Mouse (Mus musculus): ENCODE measurements around the gene Fgfr2.

Fgfr2 gene

GRCm38 (mm10) chr7:132105326-132105725, 1017.8 kb downstream of the Fgfr2 start:
- DNase-seq (ENCODE audit: low read depth, low spot score), result no peak

DNA sequence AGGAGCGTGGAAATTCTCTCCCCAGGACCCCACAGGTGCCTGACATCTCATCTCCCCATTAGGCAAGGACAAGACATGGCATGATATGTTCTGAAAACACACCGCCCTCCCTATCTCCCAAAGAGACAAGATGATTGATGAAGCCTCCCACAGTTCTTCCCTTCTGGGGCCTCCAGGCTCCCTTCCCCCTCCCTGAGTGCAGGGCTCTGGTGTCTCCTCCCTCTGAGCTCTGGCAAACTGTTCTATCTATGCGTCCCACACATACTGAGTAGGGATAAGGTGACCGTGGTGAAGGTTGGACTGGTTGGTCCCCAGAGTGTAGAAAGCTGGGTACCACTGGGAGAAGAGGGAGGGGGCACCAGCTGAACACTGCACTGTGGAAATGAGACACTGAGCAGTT, 1024.7 kb downstream of the Fgfr2 start:
- no peak for DNase-seq (ENCODE audit: low read depth, low spot score)

DNA sequence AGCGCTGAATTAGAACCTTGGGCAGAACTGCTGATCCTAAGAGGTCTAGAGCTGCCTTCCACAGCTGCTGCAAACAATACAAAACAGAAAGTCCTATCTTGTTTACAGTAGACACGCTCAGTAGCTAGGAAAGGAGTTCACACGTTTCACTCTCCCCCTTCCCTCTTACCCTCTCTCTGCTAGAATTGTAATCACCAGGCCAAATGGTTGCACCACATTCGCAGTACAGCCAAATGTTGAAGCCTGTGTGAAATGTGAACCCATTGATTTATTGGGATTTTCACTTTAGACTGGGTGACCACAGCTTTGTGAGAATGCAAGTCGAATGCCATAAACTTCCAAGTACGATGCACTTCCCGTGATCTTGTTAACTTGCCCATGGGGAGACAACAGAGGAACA, 1028.5 kb downstream of the Fgfr2 start:
- DNase-seq (ENCODE audit: low read depth, low spot score), result no peak

DNA sequence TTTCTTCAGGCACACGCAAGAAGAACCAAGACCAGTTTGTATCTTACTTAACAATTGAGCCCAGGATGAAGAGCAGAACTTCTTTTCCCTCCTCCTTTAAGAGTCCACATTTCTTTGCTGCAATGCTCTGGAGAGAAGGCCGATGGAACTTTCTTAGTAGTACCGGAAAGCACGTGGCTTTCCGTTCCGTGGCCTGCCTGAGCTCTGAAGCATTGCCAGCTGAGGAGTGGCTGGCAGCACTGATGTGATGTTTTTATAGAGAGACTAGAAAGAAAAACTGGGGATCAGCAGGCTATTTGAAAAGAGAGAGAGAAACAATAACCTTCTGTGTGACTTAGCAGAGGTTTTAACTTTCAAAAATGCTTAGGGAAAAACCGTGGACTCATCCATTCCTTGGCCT, 1031.6 kb downstream of the Fgfr2 start:
- no peak for DNase-seq (ENCODE audit: low read depth, low spot score)

DNA sequence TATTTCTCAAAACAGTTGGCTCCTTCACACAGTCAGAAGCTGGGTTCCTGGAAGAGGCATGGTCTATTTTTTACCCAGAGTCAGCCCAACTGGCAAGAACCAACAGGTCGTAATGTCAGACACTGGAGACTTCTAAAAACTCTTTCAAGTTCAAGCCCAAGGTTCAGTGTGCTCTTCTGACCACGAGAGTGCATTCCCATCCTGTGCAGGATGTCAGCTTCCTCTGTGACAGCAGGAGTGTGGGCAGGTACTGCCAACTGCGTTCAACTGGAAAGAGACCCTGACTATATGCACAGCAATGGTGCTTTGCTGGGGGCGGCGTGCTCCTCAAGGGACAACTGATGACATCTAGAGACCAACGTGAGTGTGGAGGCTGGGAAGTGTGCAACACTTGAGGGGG, 1034.5 kb downstream of the Fgfr2 start:
- DNase-seq (ENCODE audit: low read depth, low spot score), result no peak

GRCm38 (mm10) chr7:132088181-132088580, 1035.0 kb downstream of the Fgfr2 start:
- DNase-seq (ENCODE audit: low read depth, low spot score), result no peak

- no peak for DNase-seq (ENCODE audit: low read depth, low spot score)
Measured at GRCm38 (mm10) chr7:132075825-132076224, 1047.3 kb downstream of the Fgfr2 start.

DNA sequence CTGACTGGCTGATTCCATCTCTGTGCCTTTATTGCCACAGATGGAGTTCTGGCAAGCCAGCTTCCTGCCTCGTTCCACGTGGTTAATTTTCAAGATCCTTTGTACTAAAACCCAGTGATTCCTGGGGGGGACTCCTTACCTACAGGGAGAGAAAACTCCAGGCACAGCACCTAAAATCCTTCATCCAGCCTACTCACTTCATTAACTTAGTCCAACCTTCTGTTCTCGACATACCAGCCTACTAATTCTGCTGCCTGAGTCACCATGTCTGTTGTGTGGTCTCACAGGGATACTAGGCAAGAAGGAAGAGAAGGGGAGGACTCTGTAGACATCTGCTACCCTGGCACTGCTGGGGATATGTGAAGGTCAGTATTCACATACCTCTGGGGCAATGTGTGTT, 1048.6 kb downstream of the Fgfr2 start:
- peak; percentile 59 for DNase-seq (ENCODE audit: low read depth, low spot score)

- DNase-seq (ENCODE audit: low read depth, low spot score), result no peak
Measured at GRCm38 (mm10) chr7:132070877-132071625, 1052.1 kb downstream of the Fgfr2 start.

- peak; percentile 80 for DNase-seq (ENCODE audit: low read depth, low spot score)
Measured at GRCm38 (mm10) chr7:132067951-132068350, 1055.2 kb downstream of the Fgfr2 start.

- DNase-seq (ENCODE audit: low read depth, low spot score), result no peak
Measured at GRCm38 (mm10) chr7:132067511-132067910, 1055.6 kb downstream of the Fgfr2 start.

DNA sequence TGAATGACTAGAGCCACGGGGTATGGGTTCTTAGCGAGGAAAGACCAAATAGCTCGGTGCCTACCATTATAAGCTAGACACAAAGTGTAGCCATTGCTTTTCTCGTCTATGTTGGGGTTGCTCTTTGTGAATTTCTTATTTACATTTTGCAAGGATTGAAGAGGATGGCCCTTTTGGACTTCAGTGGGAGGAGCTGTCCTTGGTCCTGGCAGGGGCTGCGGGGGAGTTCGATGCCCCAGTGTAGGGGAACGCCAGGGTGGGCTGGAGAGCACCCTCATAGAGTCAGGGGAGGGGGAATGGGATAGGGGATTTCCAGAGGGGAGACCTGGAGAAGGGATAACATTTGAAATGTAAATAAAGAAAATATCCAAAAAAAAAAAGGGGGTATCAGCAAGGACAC, 1063.0 kb downstream of the Fgfr2 start:
- DNase-seq (ENCODE audit: low read depth, low spot score), result no peak

GRCm38 (mm10) chr7:132056565-132056964, 1066.6 kb downstream of the Fgfr2 start:
- DNase-seq (ENCODE audit: low read depth, low spot score), result no peak

DNA sequence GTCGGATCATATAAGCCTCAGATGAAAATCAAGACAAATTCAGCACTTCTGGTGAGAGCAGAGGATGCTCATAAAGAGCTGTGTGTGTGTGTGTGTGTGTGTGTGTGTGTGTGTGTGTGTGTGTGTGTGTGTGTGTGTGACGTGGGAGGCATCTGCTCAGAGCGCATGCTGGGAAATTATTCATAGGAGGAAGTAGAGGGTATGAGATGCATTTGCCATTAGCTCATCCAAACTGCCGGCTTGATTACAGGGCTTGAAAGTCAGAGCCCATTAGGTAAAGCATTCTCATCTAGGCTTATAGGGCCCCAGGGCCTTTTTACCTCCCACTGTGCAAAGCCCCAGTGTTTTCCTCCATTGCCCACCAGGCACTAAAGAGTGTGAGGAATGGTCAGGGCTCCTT, 1076.5 kb downstream of the Fgfr2 start:
- DNase-seq (ENCODE audit: low read depth, low spot score), result no peak

GRCm38 (mm10) chr7:132031940-132032531, 1091.1 kb downstream of the Fgfr2 start:
- peak; percentile 62 for DNase-seq (ENCODE audit: low read depth, low spot score)

GRCm38 (mm10) chr7:132026671-132027070, 1096.5 kb downstream of the Fgfr2 start:
- DNase-seq (ENCODE audit: low read depth, low spot score), result no peak

GRCm38 (mm10) chr7:132025591-132025990, 1097.6 kb downstream of the Fgfr2 start:
- DNase-seq (ENCODE audit: low read depth, low spot score), result no peak

GRCm38 (mm10) chr7:132015933-132016332, 1107.2 kb downstream of the Fgfr2 start:
- DNase-seq (ENCODE audit: low read depth, low spot score), result no peak

DNA sequence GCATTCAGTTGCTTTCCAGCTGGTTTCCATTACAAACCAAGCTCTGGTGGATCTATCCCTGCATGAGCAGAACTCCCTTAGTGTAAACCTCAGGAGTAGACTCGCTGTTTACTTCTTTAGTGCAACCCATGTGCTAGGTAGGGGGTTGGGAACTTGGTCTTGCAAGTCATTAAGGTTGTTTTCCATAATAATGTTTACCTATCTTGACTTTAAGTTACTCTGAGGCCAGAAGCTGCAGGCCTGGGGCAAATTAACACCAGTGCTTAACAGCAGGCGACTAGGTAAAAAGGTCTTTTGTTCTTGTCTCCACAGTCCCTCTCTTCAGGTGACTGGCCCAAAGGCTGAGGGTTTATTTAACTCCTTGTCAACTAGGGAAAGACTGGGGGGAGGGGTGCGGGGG, 1108.0 kb downstream of the Fgfr2 start:
- no peak for DNase-seq (ENCODE audit: low read depth, low spot score)

- no peak for DNase-seq (ENCODE audit: low read depth, low spot score)
Measured at GRCm38 (mm10) chr7:132013970-132014369, 1109.2 kb downstream of the Fgfr2 start.

DNA sequence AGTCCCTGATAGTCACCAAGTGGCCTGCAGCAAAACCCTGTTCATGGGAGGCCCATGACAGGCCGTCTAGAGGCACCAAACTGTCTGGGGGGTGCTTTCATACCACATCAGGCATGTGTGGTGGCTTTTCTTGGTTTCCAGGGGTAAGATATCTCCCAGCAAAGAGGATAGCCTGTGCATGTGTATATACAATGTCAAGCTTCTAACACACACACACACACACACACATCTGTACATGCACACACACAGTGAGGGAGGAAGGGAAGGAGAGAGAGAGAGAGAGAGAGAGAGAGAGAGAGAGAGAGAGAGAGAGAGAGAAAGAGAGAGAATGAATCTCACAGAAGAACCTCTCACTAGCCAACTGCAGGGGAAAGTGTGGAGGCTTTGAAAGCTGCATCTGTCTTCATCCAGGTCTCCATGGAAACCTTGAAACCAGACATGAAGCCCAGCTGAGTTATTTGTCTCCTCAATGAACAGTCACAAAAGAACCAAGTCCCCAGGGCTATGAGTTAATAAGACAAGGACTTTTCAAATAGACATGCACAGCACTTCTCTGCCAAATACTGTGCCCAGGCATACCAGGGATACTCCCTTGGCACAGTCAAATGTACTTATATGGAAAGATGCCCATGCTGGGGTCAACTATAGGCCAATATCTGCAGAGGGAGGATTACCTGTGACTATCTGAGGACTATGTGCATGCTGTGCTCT, 1110.0 kb downstream of the Fgfr2 start:
- DNase-seq (ENCODE audit: low read depth, low spot score), result peak; percentile 76

DNA sequence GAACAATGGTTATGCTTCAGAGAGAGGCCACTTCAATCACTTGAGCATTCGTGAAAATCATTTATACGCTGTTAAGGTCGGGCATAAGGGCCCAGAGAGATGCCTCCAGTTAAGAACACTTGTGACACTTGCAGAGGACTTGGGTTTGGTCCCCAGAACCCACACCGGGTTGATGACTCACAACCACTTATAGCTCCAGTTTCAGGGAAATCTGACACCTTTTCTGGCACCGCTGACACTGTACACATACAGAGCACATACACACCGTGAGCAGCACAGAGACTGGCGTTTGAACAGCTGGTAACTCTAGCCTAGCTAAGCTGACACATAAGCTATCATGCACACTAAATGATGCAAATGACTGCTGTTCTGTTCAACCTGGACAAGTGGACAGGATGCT, 1114.1 kb downstream of the Fgfr2 start:
- DNase-seq (ENCODE audit: low read depth, low spot score), result no peak
